Mouse (Mus musculus) spleen, postnatal 4 days (tissue): ENCODE data around the gene Vps13a.
"Not testable (repeated sequence)": the region's sequence is repeated elsewhere in the genome, so short reads cannot be mapped to it uniquely, and the experiment has no call there.

Source experiments
- DNase-seq, 2 experiments: peaks; one replicate each; pipeline ENCODE4 v3.0.0; 2022; ENCODE audit warnings: low spot score in 2 of 2

Gene Vps13a

DNA sequence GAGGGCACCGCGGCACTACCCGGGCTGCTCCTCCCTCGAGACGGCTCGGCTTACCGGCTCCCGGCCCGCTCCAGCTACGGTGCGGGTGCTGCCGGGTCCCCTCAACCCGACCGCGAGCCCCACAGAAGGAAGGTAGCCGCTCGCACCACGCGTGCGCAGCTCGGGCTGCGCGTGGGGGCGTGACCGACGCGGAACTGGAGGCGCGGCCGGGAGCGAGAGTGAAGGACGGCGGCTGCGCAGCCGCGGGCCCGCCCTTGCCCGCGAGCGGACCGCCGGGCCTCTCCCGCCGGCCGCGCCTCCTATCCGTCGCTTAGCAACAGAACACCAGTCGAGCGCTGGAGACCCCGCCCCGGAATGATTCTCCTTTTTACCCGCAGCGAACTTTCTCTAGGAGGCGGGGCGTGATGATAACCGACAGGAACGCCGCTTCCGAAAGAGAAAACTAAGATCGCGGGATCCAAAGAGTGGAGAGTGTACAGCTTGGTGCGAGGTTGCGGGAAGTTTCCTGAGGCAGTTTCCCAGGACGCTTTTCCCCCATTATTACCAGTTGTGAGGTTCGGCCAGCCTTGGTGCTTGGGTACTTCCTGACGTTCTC, at the start of gene Vps13a:
Vps13a (minus strand) TSS at position 144 of the 595 bp plus-strand sequence.
- DNase-seq: peak; percentile 92 to 95

GRCm38 (mm10) chr19:16827657-16828056, 46.9 kb upstream of the Vps13a start:
- no peak for DNase-seq

DNA sequence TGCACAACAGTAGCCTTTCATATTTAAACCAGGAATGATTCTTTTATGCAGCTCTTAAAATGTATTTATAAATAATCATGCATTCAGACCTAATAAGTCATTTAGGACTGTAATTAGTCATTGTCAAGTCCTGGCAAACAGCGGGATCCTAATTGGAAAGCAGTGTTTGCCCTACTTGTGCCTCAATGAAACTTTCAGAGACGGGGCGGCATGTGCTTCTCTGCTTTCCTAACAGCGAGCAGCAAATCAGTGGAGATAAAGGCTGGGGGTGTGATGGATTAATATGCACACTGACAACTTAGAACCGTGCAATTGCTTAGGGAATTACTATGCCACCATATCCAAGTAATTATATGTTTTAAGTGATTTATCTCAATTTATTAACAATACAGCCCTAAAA, 44.5 kb upstream of the Vps13a start:
- no peak for DNase-seq

- no peak for DNase-seq
Observed at GRCm38 (mm10) chr19:16814848-16815247, 34.1 kb upstream of the Vps13a start.

- no peak for DNase-seq
Observed at GRCm38 (mm10) chr19:16813306-16813705, 32.6 kb upstream of the Vps13a start.

- DNase-seq: no peak
Observed at GRCm38 (mm10) chr19:16812072-16812608, 31.4 kb upstream of the Vps13a start.

GRCm38 (mm10) chr19:16805102-16805501, 24.4 kb upstream of the Vps13a start:
- DNase-seq: no peak

DNA sequence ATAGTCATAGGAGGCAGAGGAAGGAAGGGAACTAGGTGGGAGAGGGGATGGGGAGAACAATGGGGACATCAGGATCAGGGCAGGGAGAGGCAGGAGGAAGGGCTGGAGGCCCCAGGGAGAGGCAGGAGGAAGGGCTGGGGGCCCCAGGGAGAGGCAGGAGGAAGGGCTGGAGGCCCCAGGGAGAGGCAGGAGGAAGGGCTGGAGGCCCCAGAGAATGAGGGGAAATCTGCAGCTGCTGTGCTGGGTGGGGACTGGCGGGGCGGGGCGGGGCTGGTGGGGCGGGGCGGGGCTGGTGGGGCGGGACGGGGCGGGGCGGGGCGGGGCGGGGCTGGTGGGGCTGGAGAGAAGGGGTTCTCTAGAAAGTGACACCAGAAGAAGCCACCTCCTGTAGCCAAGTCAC, 23.8 kb upstream of the Vps13a start:
- no peak for DNase-seq

- DNase-seq: peak in 1 of 2 experiments; percentile 29
Observed at GRCm38 (mm10) chr19:16802707-16803106, 22.0 kb upstream of the Vps13a start.

DNA sequence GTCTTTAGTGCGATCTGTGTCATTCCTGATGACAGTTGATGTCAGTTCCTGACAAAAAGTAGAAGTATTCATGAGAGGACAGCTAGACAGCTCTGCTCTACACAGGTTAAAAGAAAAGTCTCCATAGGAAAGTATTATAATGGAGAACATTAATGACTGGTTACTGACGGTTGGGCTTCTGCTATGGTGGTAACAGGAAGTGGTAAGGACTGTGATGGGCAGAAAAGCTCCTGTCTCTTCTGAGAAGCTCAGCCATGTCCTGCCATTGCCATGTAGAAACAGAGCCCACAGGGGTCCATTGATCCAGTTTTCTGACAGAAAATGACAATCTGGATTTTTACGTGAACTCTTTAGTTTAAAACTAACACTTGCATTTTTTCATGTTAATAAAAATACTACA, 21.4 kb upstream of the Vps13a start:
- DNase-seq: no peak

- DNase-seq: no peak
Observed at GRCm38 (mm10) chr19:16797923-16798322, 17.2 kb upstream of the Vps13a start.

DNA sequence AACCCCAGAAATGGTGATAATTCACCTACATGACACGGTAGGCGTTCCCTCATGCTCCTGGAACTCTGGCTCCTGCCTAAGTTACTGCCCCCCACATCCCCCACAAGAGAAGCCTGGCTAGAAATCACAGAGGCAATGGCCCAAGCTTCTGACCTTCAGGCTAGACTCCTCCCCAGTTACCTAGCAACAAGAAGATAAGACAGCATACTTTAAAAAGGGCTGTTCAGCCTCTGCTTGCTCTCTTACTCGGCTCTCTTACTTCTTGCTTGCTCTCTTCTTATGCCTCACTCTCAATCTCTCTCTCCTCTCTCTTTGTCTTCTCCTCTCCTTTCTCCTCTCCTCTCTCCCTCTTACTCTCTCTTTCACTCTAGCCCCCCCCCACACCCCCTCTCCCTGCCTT, 13.8 kb upstream of the Vps13a start:
- DNase-seq: not testable (repeated sequence)

DNA sequence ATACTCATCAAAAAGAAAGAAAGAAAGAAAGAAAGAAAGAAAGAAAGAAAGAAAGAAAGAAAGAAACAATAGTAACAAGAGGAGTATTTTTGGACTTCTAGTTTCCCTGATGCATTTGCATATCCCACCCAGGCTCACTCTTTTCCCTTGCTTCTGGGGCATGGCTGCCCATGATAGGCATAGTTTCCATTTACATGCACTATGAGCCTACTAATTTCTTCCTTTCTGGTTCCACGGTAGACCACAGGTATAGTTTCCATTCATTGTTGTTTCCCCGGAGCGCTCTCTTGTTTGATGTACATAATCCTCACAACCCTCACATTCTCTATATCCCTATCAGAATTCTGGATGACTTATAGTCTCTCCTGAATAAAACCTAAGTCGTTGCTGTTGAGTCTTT, 9.2 kb upstream of the Vps13a start:
- no peak for DNase-seq

DNA sequence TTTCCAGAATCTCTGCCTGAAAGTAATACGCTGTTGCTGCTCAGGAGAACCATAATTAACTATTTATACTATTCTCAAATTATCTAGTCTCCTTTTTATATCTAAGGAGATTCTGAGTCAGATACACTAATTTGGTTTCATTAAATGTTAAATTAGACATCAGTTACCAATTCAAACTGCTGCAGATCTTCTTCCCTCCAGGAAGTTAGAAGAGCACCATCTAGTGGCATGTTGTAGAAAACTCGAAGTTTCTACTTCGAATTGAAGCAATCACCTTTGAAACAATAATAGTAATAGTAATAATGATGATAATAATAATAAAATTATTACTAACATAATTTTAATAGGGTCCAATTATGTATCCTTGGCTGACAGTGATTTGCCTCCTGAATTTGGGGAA, 4.1 kb upstream of the Vps13a start:
- DNase-seq: no peak

- no peak for DNase-seq
Observed at GRCm38 (mm10) chr19:16781406-16782019, 780 bp upstream of the Vps13a start.

GRCm38 (mm10) chr19:16780251-16780783, 416 bp downstream of the Vps13a start:
- peak; percentile 63 to 86 for DNase-seq

DNA sequence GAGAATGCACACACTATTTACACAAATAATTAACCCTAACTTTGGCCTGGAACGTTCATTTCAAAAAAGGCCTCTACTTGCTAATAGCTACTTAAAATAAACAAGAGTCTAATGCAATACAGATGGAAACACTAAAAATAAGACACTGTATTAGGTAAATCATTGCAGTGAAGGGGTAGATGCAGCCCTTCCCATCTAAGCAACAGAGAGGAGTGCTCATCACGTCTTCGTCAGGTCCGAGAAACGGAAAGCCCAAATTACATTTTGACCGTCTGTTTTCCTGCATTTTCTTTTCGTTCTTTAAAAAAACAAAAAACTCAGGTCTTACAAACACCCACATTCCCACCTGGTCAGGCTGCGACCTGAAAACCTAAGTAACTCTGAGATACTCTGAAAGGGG, 947 bp downstream of the Vps13a start:
- DNase-seq: no peak

DNA sequence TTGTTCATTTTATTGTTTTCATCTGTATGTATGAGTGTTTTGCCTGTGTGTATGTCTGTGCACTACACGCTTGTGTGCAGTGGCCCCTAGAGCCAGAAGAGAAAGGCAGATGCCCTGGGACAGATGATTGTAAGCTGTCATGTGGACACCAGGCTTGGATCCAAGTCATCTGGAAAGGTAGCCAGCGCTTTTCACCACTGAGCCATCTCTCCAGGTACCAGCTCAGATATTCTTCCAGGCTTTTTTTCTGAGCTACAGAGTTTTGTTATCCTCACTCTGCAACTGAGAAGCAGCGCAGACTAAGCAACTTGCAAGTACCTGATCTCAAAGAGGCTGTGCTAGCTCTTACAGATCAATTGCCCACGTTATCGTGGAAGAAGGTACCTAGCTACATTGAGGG, 1.5 kb downstream of the Vps13a start:
- no peak for DNase-seq

GRCm38 (mm10) chr19:16778578-16778977, 2.2 kb downstream of the Vps13a start:
- no peak for DNase-seq

DNA sequence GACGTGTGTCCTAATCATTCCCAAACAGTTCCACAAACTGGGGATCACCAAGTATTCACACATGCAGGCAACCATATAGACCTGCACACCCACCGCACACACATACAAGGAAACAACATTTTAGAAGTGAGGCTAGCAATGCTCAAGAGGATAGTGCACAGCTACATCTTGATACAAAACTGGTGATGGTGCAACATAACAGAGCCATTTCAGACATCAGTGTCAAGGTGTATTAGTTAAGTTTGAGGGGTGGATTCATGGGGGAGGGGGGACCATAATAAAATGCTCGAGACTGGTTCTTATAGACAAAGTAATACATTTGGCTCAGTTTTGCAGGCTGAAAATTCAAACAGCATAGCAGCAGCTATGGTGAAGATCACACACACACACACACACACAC, 2.8 kb downstream of the Vps13a start:
- no peak for DNase-seq

DNA sequence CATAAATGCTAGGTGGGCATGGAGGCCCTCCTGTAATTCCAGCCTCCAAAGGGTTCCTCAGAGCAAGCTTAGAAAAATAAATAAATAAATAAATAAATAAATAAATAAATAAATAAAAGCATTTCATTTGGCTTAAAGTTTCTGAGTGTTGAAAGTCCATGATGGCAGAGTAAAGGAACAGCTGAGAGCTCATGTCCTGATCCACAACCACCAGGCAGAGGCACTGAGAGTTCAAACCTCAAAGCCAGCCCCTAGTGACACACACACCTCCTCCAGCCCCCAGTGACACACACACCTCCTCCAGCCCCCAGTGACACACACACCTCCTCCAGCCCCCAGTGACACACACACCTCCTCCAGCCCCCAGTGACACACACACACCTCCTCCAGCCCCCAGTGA, 3.3 kb downstream of the Vps13a start:
- DNase-seq: not testable (repeated sequence)

GRCm38 (mm10) chr19:16773237-16774016, 7.3 kb downstream of the Vps13a start:
- DNase-seq: no peak
